Mouse (Mus musculus) testis, adult 2 months (tissue): ENCODE data around the gene Cdc25b. TPM values are rescaled to one million over a fixed set of nuclear protein-coding genes. Genes with fewer than 3 reads are reported as not detected.

Experiments
- H3K27ac ChIP-seq: fragments of 200-500 bp; 2 replicates; pipeline ENCODE4 v1.5.1; 2012; ENCODE audit warnings: low read depth, low read length; ENCODE audit not compliant: control insufficient read depth, insufficient read depth
- H3K27me3 ChIP-seq: fragments of 200-500 bp; 2 replicates; pipeline ENCODE4 v1.6.1; 2012; ENCODE audit warnings: mild to moderate bottlenecking, low read length, moderate library complexity; ENCODE audit not compliant: control insufficient read depth, insufficient read depth
- H3K36me3 ChIP-seq: fragments of 200-500 bp; 2 replicates; pipeline ENCODE4 v1.6.1; 2012; ENCODE audit warnings: mild to moderate bottlenecking, low read length; ENCODE audit not compliant: control insufficient read depth, insufficient read depth
- H3K4me1 ChIP-seq: fragments of 200-500 bp; 2 replicates; pipeline ENCODE4 v1.6.1; 2012; ENCODE audit warnings: low read length; ENCODE audit not compliant: control insufficient read depth, insufficient read depth
- H3K4me3 ChIP-seq: fragments of 200-500 bp; 2 replicates; pipeline ENCODE4 v1.5.1; 2012; ENCODE audit warnings: low read depth, mild to moderate bottlenecking, low read length, moderate library complexity, mixed read lengths; ENCODE audit not compliant: control insufficient read depth
- CTCF ChIP-seq: fragments of 200-500 bp; IDR thresholded peaks from 2 replicates; pipeline ENCODE4 v1.5.1; 2012; ENCODE audit warnings: low read depth, mild to moderate bottlenecking, inconsistent platforms, low read length, moderate library complexity; ENCODE audit not compliant: control insufficient read depth, insufficient read depth, insufficient replicate concordance
- POLR2A ChIP-seq: fragments of 200-500 bp; IDR thresholded peaks from 2 replicates; pipeline ENCODE4 v1.6.1; 2012; ENCODE audit warnings: low read depth, mild to moderate bottlenecking, inconsistent platforms, low read length, moderate library complexity; ENCODE audit not compliant: control insufficient read depth
- polyA plus RNA-seq: library from polyadenylated mRNA; depleted of rRNA; stranded (reverse); fragments of >200 nt; gene quantifications from 2 replicates; pipeline ENCODE4 v1.2.3, GENCODE M21; 2012; rRNA removed

Gene Cdc25b
- polyA plus RNA-seq, 1 experiment: 2.9 TPM

- peak; percentile 88 for TF ChIP-seq POLR2A
- TF ChIP-seq CTCF: no peak
- Histone ChIP-seq H3K27ac (peak within 1 kb of the TSS; percentile 64), H3K36me3 (no peaks in the 10 kb centered on the region), H3K4me1 (peaks cover 15% of the 10 kb centered on the region), H3K27me3 (no peaks in the 10 kb centered on the region), H3K4me3 (peak within 1 kb of the TSS; percentile 85)
These were observed 46.8 kb downstream of the Cdc25b start, which contains the start of gene Mavs for GRCm38 (mm10) chr2:131233307-131234126. TSS of gene Mavs (plus strand) at chr2:131234063.

GRCm38 (mm10) chr2:131234127-131234650, 47.4 kb downstream of the Cdc25b start:
- peaks cover 15% of the 10 kb centered on the region for H3K4me1 ChIP-seq
- H3K36me3 ChIP-seq: no peaks in the 10 kb centered on the region
- H3K27ac ChIP-seq: peak overlapping the region; percentile 39; the same call in 1 of the 2 replicates
- peak overlapping the region; percentile 85 for H3K4me3 ChIP-seq
- no peaks in the 10 kb centered on the region for H3K27me3 ChIP-seq
- TF ChIP-seq CTCF: no peak

GRCm38 (mm10) chr2:131234970-131235635, 48.4 kb downstream of the Cdc25b start:
- Histone ChIP-seq H3K4me3 (no peak overlapping the region), H3K27ac (no peak overlapping the region), H3K4me1 (peaks cover 15% of the 10 kb centered on the region), H3K27me3 (no peaks in the 10 kb centered on the region), H3K36me3 (no peaks in the 10 kb centered on the region)
- TF ChIP-seq CTCF (no peak), POLR2A (no peak)

GRCm38 (mm10) chr2:131242180-131242579, 55.4 kb downstream of the Cdc25b start:
- Histone ChIP-seq H3K27me3 (no peaks in the 10 kb centered on the region), H3K4me1 (no peaks in the 10 kb centered on the region), H3K27ac (no peak overlapping the region), H3K4me3 (no peak overlapping the region), H3K36me3 (no peaks in the 10 kb centered on the region)
- TF ChIP-seq CTCF (no peak), POLR2A (no peak)

- Histone ChIP-seq H3K27ac (no peak overlapping the region), H3K27me3 (no peaks in the 10 kb centered on the region), H3K4me1 (no peaks in the 10 kb centered on the region), H3K36me3 (no peaks in the 10 kb centered on the region), H3K4me3 (no peak overlapping the region)
- no peak for TF ChIP-seq CTCF
- no peak for TF ChIP-seq POLR2A
These were observed 56.2 kb downstream of the Cdc25b start for GRCm38 (mm10) chr2:131242929-131243328.

Other genes with a start within 250 kb of the Cdc25b start
- 58.3 and 63.5 TPM in 2 replicates for gene Gfra4, start 143.9 kb upstream of the Cdc25b start, polyA plus RNA-seq
- 2.8 and 3.1 TPM in 2 replicates for gene Adam33, start 123.1 kb upstream of the Cdc25b start, polyA plus RNA-seq
- gene Siglec1, start 100.2 kb upstream of the Cdc25b start, polyA plus RNA-seq: 0.61 and 0.88 TPM in 2 replicates
- 5.4 and 6.6 TPM in 2 replicates for gene Hspa12b, start 59.7 kb upstream of the Cdc25b start, polyA plus RNA-seq
- gene Gm11037, start 53.5 kb upstream of the Cdc25b start, polyA plus RNA-seq: not detected in 2 replicates
- 827 and 879 TPM in 2 replicates for gene 1700037H04Rik, start 26.9 kb upstream of the Cdc25b start, polyA plus RNA-seq
- gene Cenpb, start 6.9 kb upstream of the Cdc25b start, polyA plus RNA-seq: 7.6 and 7.9 TPM in 2 replicates
- gene Spef1, start 333 bp downstream of the Cdc25b start, polyA plus RNA-seq: 13.1 and 14.8 TPM in 2 replicates
- 12.7 TPM in 2 replicates for gene Ap5s1, start 20.1 kb downstream of the Cdc25b start, polyA plus RNA-seq
- gene Mavs, start 47.1 kb downstream of the Cdc25b start, polyA plus RNA-seq: 13.3 and 15.6 TPM in 2 replicates
- 19.7 and 20.8 TPM in 2 replicates for gene Pank2, start 75.5 kb downstream of the Cdc25b start, polyA plus RNA-seq
- 55.4 and 64.7 TPM in 2 replicates for gene Rnf24, start 165.9 kb downstream of the Cdc25b start, polyA plus RNA-seq